Mouse (Mus musculus) lung, embryonic 14.5 days (tissue): ENCODE data around the gene Map3k13. TPM values are rescaled to one million over a fixed set of nuclear protein-coding genes. Genes with fewer than 3 reads are reported as not detected.

ENCODE experiments used
- ATAC-seq: fragments of 200-750 bp; cut with Nextera tagmentation; 2 replicates; pipeline ENCODE4 v1.8.0; 2017; ENCODE audit warnings: mild to moderate bottlenecking, moderate TSS enrichment, moderate library complexity; ENCODE audit not compliant: insufficient read depth
- DNase-seq: peaks from one replicate; pipeline ENCODE4 v3.0.0-alpha.2; 2015
- H3K27ac ChIP-seq: fragments of 300-500 bp; sonication (generic); 2 replicates; pipeline ENCODE4 v1.5.1; 2014; ENCODE audit warnings: low read depth, mild to moderate bottlenecking, moderate library complexity
- H3K27me3 ChIP-seq: fragments of 300-500 bp; sonication (generic); 2 replicates; pipeline ENCODE4 v1.6.1; 2014; ENCODE audit warnings: low read length, control low read depth; ENCODE audit not compliant: insufficient read depth
- H3K36me3 ChIP-seq: fragments of 300-500 bp; sonication (generic); 2 replicates; pipeline ENCODE4 v1.6.1; 2014; ENCODE audit warnings: control low read depth; ENCODE audit not compliant: insufficient read depth
- H3K4me1 ChIP-seq: fragments of 300-500 bp; sonication (generic); 2 replicates; pipeline ENCODE4 v1.6.1; 2014; ENCODE audit warnings: antibody characterized with exemption, control low read depth; ENCODE audit not compliant: insufficient read depth
- H3K4me2 ChIP-seq: fragments of 300-500 bp; sonication (generic); 2 replicates; pipeline ENCODE4 v1.6.1; 2014; ENCODE audit warnings: mild to moderate bottlenecking
- H3K4me3 ChIP-seq: fragments of 300-500 bp; sonication (generic); 2 replicates; pipeline ENCODE4 v1.5.1; 2014; ENCODE audit warnings: low read depth, low read length
- H3K9ac ChIP-seq: fragments of 300-500 bp; sonication (generic); 2 replicates; pipeline ENCODE4 v1.6.1; 2014
- H3K9me3 ChIP-seq: fragments of 300-500 bp; sonication (generic); 2 replicates; pipeline ENCODE4 v1.6.1; 2016; ENCODE audit warnings: low read depth, low read length, control low read depth
- CTCF ChIP-seq: IDR thresholded peaks from 2 replicates; pipeline ENCODE4 v1.5.1; 2016; ENCODE audit warnings: antibody characterized with exemption, low read depth
- WGBS: fragments of 180-500 bp; shearing (Covaris S2); extraction: QIAGEN DNeasy Blood & Tissue Kit; methylation state at CpG from one replicate; pipeline ENCODE4 v1.1.7; 2014; 5-methylcytosine and 5-hydroxymethylcytosine counted together
- polyA plus RNA-seq: library from polyadenylated mRNA; unstranded; fragments of >200 nt; fragmentation: Nextera tagmentation; extraction: Ambion mirVana; gene quantifications from 2 replicates; pipeline ENCODE4 v1.2.1, GENCODE M21; 2014

Gene Map3k13
- polyA plus RNA-seq, 1 experiment from 2014 or later, result 0.95 TPM

DNA sequence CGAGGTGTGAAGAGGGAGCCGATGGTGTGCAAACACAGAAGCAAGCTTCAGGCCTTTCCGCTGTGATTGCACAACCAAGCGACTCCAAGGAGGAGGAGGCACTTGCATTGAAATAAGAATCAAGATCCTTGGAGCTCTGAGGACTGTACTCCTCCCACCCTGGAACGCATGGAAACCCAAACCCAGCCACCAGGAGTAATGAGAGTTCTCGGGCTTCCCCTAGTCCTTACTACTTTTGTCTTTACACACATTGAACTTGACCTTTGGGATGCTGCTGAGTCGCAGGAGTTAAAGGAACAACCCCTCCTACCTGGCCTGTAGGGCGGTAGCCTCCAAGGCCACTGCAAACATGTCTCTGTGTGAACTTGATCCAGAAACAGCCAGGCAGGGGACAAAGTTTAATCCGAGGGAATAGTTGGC lies 31.5 kb downstream of the Map3k13 start:
- TF ChIP-seq CTCF, result no peak
- DNase-seq (peak; percentile 38), ATAC-seq (no peak)
- no peaks in the 10 kb centered on the region for H3K27me3 ChIP-seq
- H3K27ac ChIP-seq, result no peak overlapping the region
- no peak overlapping the region for H3K4me3 ChIP-seq
- no peaks in the 10 kb centered on the region; the same call in 1 of the 2 replicates for H3K4me1 ChIP-seq
- no peaks in the 10 kb centered on the region for H3K36me3 ChIP-seq
- no peaks in the 10 kb centered on the region for H3K9me3 ChIP-seq
- no peak overlapping the region for H3K9ac ChIP-seq
- WGBS, result 47% methylated on average over 9 of the region's 9 CpGs
- no peak overlapping the region for H3K4me2 ChIP-seq

DNA sequence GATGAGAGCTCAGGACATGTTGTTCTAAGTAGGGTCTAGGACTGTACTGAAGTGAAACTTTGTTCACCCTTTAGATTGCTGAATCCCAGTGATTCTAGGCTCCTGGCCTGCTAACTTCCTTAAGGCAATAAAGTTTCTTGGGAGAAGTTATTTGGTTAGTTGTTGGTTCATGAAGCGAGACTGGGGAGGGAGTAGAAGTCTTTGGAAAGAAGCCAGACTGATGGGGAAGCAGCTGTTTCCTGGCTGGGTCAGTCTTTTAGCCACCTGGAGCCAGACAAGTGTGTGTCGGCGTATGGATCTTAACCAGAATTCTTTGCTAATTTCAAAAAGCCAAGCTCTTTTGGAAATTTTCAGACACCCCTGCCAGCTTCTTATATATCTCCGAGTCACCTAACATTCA lies 33.0 kb downstream of the Map3k13 start:
- ATAC-seq, result no peak
- Histone ChIP-seq H3K36me3 (no peaks in the 10 kb centered on the region), H3K27me3 (no peaks in the 10 kb centered on the region), H3K4me2 (no peak overlapping the region), H3K4me1 (no peaks in the 10 kb centered on the region; the same call in 1 of the 2 replicates), H3K9ac (no peak overlapping the region), H3K9me3 (no peaks in the 10 kb centered on the region), H3K27ac (no peak overlapping the region), H3K4me3 (no peak overlapping the region)
- 43% methylated on average over 4 of the region's 4 CpGs for WGBS
- peak; percentile 63 for DNase-seq
- TF ChIP-seq CTCF, result no peak

GRCm38 (mm10) chr16:21827581-21827980 lies 33.4 kb downstream of the Map3k13 start:
- H3K9ac ChIP-seq, result no peak overlapping the region
- no peaks in the 10 kb centered on the region; the same call in 1 of the 2 replicates for H3K4me1 ChIP-seq
- no peaks in the 10 kb centered on the region for H3K36me3 ChIP-seq
- no peak for ATAC-seq
- H3K9me3 ChIP-seq, result no peaks in the 10 kb centered on the region
- no peaks in the 10 kb centered on the region for H3K27me3 ChIP-seq
- H3K4me2 ChIP-seq, result no peak overlapping the region
- H3K4me3 ChIP-seq, result no peak overlapping the region
- no peak for TF ChIP-seq CTCF
- no peak overlapping the region for H3K27ac ChIP-seq
- 52% methylated on average over 4 of the region's 4 CpGs for WGBS
- no peak for DNase-seq

DNA sequence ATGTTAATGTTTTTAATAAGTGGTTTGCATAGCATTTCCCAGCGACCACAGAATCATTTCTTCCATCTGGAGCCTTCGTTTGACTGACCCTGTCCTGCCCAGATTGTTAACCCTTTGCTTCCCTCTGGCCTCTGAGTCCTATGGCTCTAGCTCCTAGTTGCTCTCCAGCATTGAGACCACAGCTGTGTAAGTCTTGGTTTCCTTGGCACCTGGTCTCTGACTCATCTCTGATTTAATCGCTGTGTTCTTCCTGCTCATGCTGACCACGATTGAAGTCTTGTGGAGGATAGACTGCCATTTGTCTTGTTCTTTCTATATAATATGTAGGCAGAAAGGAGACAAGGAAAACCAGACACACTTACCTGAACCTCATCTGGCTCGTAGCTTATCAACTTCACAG lies 35.6 kb downstream of the Map3k13 start:
- Histone ChIP-seq H3K9ac (no peak overlapping the region), H3K4me3 (no peak overlapping the region), H3K4me2 (no peak overlapping the region), H3K36me3 (no peaks in the 10 kb centered on the region), H3K4me1 (no peaks in the 10 kb centered on the region; the same call in 1 of the 2 replicates), H3K27me3 (no peaks in the 10 kb centered on the region), H3K27ac (no peak overlapping the region), H3K9me3 (no peaks in the 10 kb centered on the region)
- no peak for TF ChIP-seq CTCF
- no peak for DNase-seq
- ATAC-seq, result no peak
- whole genome bisulfite sequencing, result 29% methylated on average over 5 of the region's 5 CpGs

DNA sequence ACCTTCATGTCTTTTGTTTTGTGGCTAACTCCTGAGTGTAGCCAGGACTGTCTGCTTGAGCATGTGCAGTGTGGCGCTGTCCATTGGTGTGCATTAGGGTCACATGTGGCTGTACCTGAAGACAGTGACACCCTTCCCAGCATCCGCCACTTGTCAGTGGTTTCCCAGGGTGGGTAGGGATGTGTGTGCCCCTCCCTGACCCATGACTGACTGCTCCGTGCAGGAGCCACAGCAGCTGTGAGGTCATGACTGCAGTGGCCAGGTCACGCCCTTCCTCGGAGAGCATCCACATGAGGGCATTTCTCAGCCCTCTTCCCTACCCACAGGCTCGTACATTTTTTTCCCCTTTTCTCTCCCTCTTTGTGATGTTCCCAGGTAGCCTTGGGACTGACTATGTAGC lies 36.6 kb downstream of the Map3k13 start:
- 41% methylated on average over 6 of the region's 6 CpGs for WGBS
- Histone ChIP-seq H3K27ac (no peak overlapping the region), H3K9ac (no peak overlapping the region), H3K4me1 (peaks cover 2% of the 10 kb centered on the region; the same call in 1 of the 2 replicates), H3K4me3 (no peak overlapping the region), H3K27me3 (no peaks in the 10 kb centered on the region), H3K4me2 (no peak overlapping the region), H3K36me3 (no peaks in the 10 kb centered on the region), H3K9me3 (no peaks in the 10 kb centered on the region)
- no peak for DNase-seq
- TF ChIP-seq CTCF, result no peak
- ATAC-seq, result 0 out of 2 replicates have a peak, but pooled peaks have one; percentile 47

- Histone ChIP-seq H3K36me3 (no peaks in the 10 kb centered on the region), H3K4me3 (no peak overlapping the region), H3K4me1 (peaks cover 2% of the 10 kb centered on the region; the same call in 1 of the 2 replicates), H3K27me3 (no peaks in the 10 kb centered on the region), H3K27ac (peak overlapping the region; percentile 33; the same call in 1 of the 2 replicates), H3K4me2 (no peak overlapping the region), H3K9ac (no peak overlapping the region), H3K9me3 (no peaks in the 10 kb centered on the region)
- TF ChIP-seq CTCF, result no peak
- WGBS, result 37% methylated on average over 5 of the region's 5 CpGs
- DNase-seq (peak; percentile 7), ATAC-seq (peak; percentile 54; the same call in 1 of the 2 replicates)
These were observed 37.6 kb downstream of the Map3k13 start for GRCm38 (mm10) chr16:21831764-21832163.

DNA sequence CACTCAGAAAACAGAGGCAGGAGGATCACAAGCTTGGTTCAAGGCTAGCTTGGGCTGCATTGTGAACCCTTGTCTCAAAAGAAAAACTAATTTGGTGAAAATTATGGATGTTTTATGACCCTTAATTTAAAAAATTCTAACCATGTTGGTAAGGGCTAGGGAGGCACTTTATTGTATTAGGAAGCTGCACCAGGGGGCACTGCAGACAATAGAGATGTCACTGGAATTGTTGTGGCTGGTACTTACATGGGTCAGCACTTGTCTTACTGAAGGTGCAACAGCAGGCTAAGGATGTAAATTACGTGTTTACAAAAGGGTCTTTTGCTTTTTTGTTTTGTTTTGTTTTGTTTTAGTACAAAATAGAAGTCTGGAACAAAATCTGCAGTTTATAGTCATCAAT lies 39.3 kb downstream of the Map3k13 start:
- TF ChIP-seq CTCF, result peak; percentile 11; the same call in 1 of the 2 replicates
- whole genome bisulfite sequencing, result 61% methylated on average over 1 of the region's 1 CpGs
- no peak overlapping the region for H3K4me3 ChIP-seq
- H3K27ac ChIP-seq, result no peak overlapping the region
- no peaks in the 10 kb centered on the region for H3K27me3 ChIP-seq
- H3K9ac ChIP-seq, result no peak overlapping the region
- no peaks in the 10 kb centered on the region for H3K9me3 ChIP-seq
- H3K4me2 ChIP-seq, result no peak overlapping the region
- H3K4me1 ChIP-seq, result 0 out of 2 replicates have a peak, but pooled peaks cover 2% of the 10 kb centered on the region
- ATAC-seq (no peak), DNase-seq (no peak)
- no peaks in the 10 kb centered on the region for H3K36me3 ChIP-seq

DNA sequence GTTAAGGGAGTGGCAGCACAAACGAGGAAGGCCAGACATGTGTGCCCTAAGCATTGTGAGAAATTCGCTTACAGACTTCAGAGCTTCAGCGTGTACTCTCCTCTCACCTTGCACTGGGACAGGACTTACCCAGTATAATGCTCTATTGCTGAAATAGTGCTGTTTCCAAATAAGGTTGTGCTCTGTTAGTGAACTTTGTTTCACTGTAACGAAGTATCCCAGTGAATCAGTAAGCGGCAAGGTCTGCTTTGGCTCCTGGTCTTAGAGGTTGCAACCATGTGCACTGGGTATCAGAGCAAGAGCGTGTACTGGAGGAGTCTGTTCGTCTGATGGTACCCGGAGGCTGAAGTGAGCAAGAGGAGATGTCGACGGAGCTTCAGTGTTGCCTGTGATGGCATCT lies 39.8 kb downstream of the Map3k13 start:
- H3K27me3 ChIP-seq, result no peaks in the 10 kb centered on the region
- H3K9me3 ChIP-seq, result no peaks in the 10 kb centered on the region
- 0 out of 2 replicates have a peak, but pooled peaks cover 2% of the 10 kb centered on the region for H3K4me1 ChIP-seq
- H3K4me3 ChIP-seq, result no peak overlapping the region
- 77% methylated on average over 10 of the region's 10 CpGs for WGBS
- H3K4me2 ChIP-seq, result no peak overlapping the region
- no peak overlapping the region for H3K9ac ChIP-seq
- no peak for DNase-seq
- TF ChIP-seq CTCF, result no peak
- no peak for ATAC-seq
- H3K36me3 ChIP-seq, result no peaks in the 10 kb centered on the region
- no peak overlapping the region for H3K27ac ChIP-seq
